Mouse (Mus musculus) CH12.LX (cell line): ENCODE data around the gene Syt2. TPM values are rescaled to one million over a fixed set of nuclear protein-coding genes. Genes with fewer than 3 reads are reported as not detected.

ENCODE experiments used
- DNase-seq: peaks from one replicate; pipeline ENCODE4 v3.0.0-alpha.2; 2013; ENCODE audit errors: extremely low read depth
- H3K27ac ChIP-seq: 2 replicates; pipeline ENCODE4 v1.5.1; 2012; ENCODE audit warnings: low read depth, mild to moderate bottlenecking, control low read depth, moderate library complexity; ENCODE audit not compliant: insufficient read depth
- H3K27me3 ChIP-seq: replicated peaks from 2 replicates; pipeline ENCODE3; 2012; ENCODE audit warnings: inconsistent platforms
- H3K36me3 ChIP-seq, 2 experiments: replicated peaks in 1 of 2; 2 replicates each; pipeline versions ENCODE3 to v1.6.1; 2012; ENCODE audit warnings: inconsistent platforms in 1 of 2, low read length in 1 of 2, mild to moderate bottlenecking in 1 of 2, mixed read lengths in 1 of 2, moderate library complexity in 1 of 2; ENCODE audit not compliant: control insufficient read depth in 1 of 2, insufficient read depth in 1 of 2
- H3K4me1 ChIP-seq, 2 experiments: 2 replicates each; pipeline ENCODE4 v1.6.1; 2012; ENCODE audit warnings: inconsistent platforms in 1 of 2, moderate library complexity in 1 of 2; ENCODE audit not compliant: insufficient read depth in 2 of 2, control insufficient read depth in 1 of 2
- H3K4me2 ChIP-seq: 2 replicates; pipeline ENCODE4 v1.6.1; 2012; ENCODE audit warnings: low read depth, mild to moderate bottlenecking, control low read depth; ENCODE audit not compliant: poor library complexity, insufficient read depth, severe bottlenecking
- H3K4me3 ChIP-seq, 3 experiments: fragments of 150-350 bp in 1 of 3; sonication (generic) in 1 of 3; replicated peaks in 1 of 3; 2 replicates each; pipeline versions ENCODE3 to v1.5.1; 2011 to 2012; ENCODE audit warnings: low read depth in 2 of 3, low read length in 2 of 3, mild to moderate bottlenecking in 2 of 3, moderate library complexity in 2 of 3, control low read depth in 1 of 3, improper control_type of control experiment in 1 of 3, inconsistent platforms in 1 of 3, mixed read lengths in 1 of 3; ENCODE audit not compliant: poor library complexity in 1 of 3
- H3K79me2 ChIP-seq: replicated peaks from 2 replicates; pipeline ENCODE4 v1.6.1; 2012; ENCODE audit warnings: mild to moderate bottlenecking, moderate library complexity; ENCODE audit not compliant: control insufficient read depth, poor library complexity, insufficient read depth, severe bottlenecking; ENCODE audit errors: extremely low read depth
- H3K9ac ChIP-seq: 2 replicates; pipeline ENCODE4 v1.6.1; 2012; ENCODE audit warnings: low read depth, mild to moderate bottlenecking, control low read depth, moderate library complexity; ENCODE audit not compliant: insufficient read depth
- H3K9me3 ChIP-seq: replicated peaks from 2 replicates; pipeline ENCODE3; 2012; ENCODE audit warnings: low read length, inconsistent platforms, mixed read lengths
- BHLHE40 ChIP-seq: IDR thresholded peaks from 2 replicates; pipeline ENCODE4 v1.6.1; 2011; ENCODE audit warnings: mild to moderate bottlenecking, low read depth, low read length, improper control_type of control experiment
- CHD1 ChIP-seq: IDR thresholded peaks from 2 replicates; pipeline ENCODE4 v1.6.1; 2012; ENCODE audit warnings: low read depth, low read length, improper control_type of control experiment, inconsistent platforms
- CHD2 ChIP-seq: IDR thresholded peaks from 2 replicates; pipeline ENCODE4 v1.6.1; 2011; ENCODE audit warnings: low read length, improper control_type of control experiment
- CTCF ChIP-seq, 2 experiments: IDR thresholded peaks in 1 of 2; conservative IDR thresholded peaks in 1 of 2; 2 replicates each; pipeline ENCODE4 v1.5.1; 2011 to 2012; ENCODE audit warnings: low read depth in 2 of 2, low read length in 2 of 2, improper control_type of control experiment in 1 of 2, inconsistent platforms in 1 of 2, mild to moderate bottlenecking in 1 of 2, moderate library complexity in 1 of 2
- ELF1 ChIP-seq: IDR thresholded peaks from 2 replicates; pipeline ENCODE4 v1.6.1; 2014; ENCODE audit warnings: low read depth, mild to moderate bottlenecking, inconsistent platforms, low read length, improper control_type of control experiment
- ETS1 ChIP-seq: conservative IDR thresholded peaks from 2 replicates; pipeline ENCODE4 v1.6.1; 2012; ENCODE audit warnings: low read depth, mild to moderate bottlenecking, inconsistent platforms, low read length, improper control_type of control experiment, moderate library complexity
- JUN ChIP-seq: IDR thresholded peaks from 2 replicates; pipeline ENCODE4 v1.6.1; 2011; ENCODE audit warnings: low read depth, mild to moderate bottlenecking, low read length, improper control_type of control experiment, moderate library complexity; ENCODE audit not compliant: insufficient read depth
- KAT2A ChIP-seq: IDR thresholded peaks from 2 replicates; pipeline ENCODE4 v1.6.1; 2012; ENCODE audit warnings: low read length, improper control_type of control experiment, inconsistent platforms; ENCODE audit not compliant: insufficient replicate concordance
- MAX ChIP-seq: IDR thresholded peaks from 2 replicates; pipeline ENCODE4 v1.6.1; 2011; ENCODE audit warnings: low read length, improper control_type of control experiment
- MAZ ChIP-seq: IDR thresholded peaks from 2 replicates; pipeline ENCODE4 v1.6.1; 2012; ENCODE audit warnings: low read depth, mild to moderate bottlenecking, inconsistent platforms, low read length, improper control_type of control experiment, moderate library complexity
- MEF2A ChIP-seq: IDR thresholded peaks from 2 replicates; pipeline ENCODE4 v1.6.1; 2014; ENCODE audit warnings: low read depth, mild to moderate bottlenecking, inconsistent platforms, low read length, improper control_type of control experiment, borderline replicate concordance
- MXI1 ChIP-seq: IDR thresholded peaks from 2 replicates; pipeline ENCODE4 v1.6.1; 2011; ENCODE audit warnings: mild to moderate bottlenecking, low read depth, low read length, improper control_type of control experiment
- NELFE ChIP-seq: IDR thresholded peaks from 2 replicates; pipeline ENCODE4 v1.6.1; 2011; ENCODE audit warnings: low read depth, low read length, improper control_type of control experiment
- PAX5 ChIP-seq: IDR thresholded peaks from 2 replicates; pipeline ENCODE4 v1.6.1; 2012; ENCODE audit warnings: low read length, inconsistent platforms, mixed read lengths
- RAD21 ChIP-seq: IDR thresholded peaks from 2 replicates; pipeline ENCODE4 v1.6.1; 2011; ENCODE audit warnings: low read depth, mild to moderate bottlenecking, low read length, improper control_type of control experiment, moderate library complexity
- SIN3A ChIP-seq: IDR thresholded peaks from 2 replicates; pipeline ENCODE4 v1.6.1; 2012; ENCODE audit warnings: low read length, improper control_type of control experiment, inconsistent platforms
- SMC3 ChIP-seq: IDR thresholded peaks from 2 replicates; pipeline ENCODE4 v1.6.1; 2011; ENCODE audit warnings: low read depth, low read length, improper control_type of control experiment
- UBTF ChIP-seq: IDR thresholded peaks from 2 replicates; pipeline ENCODE4 v1.6.1; 2012; ENCODE audit warnings: low read depth, mild to moderate bottlenecking, inconsistent platforms, low read length, improper control_type of control experiment, moderate library complexity
- dilution Hi-C: fragments of 300-500 bp; cut with MboI; formaldehyde crosslinking; loops from 2 replicates; pipeline ENCODE4 v1.14.3; 2020; ENCODE audit warnings: low sequenced_read_pairs; ENCODE audit not compliant: extremely low pct_unique_long_range_greater_than_20kb, extremely low pct_ligation_motif_present
- in situ Hi-C: fragments of 300-500 bp; cut with MboI; formaldehyde crosslinking; loops from 3 replicates; pipeline ENCODE4 v1.14.3; 2019; ENCODE audit warnings: low sequenced_read_pairs, low pct_ligation_motif_present, low pct_unique_long_range_greater_than_20kb, mixed read lengths
- polyA plus RNA-seq: library from polyadenylated mRNA; unstranded; fragments of >175 nt; gene quantifications from 2 replicates; pipeline ENCODE4 v1.2.1, GENCODE M21; 2012; ENCODE audit warnings: low read depth; ENCODE audit not compliant: insufficient read length
- total RNA-seq, 2 experiments: library from RNA; depleted of rRNA; stranded (reverse); fragments of 300-350 nt in 1 of 2; fragments of >200 nt in 1 of 2; gene quantifications; 2 replicates each; pipeline ENCODE4 v1.2.3; 2012 to 2014

The Syt2 gene
- not detected in 2 replicates for total RNA-seq (2012; rRNA removed)
- not detected in 2 replicates for total RNA-seq (2014; rRNA removed)
- polyA plus RNA-seq, result not detected in 2 replicates

- Histone ChIP-seq H3K9ac (no peak within 1 kb of the TSS), H3K4me1 (no peaks in the 10 kb centered on the region), H3K4me2 (no peak within 1 kb of the TSS), H3K27me3 (peaks cover 90% of the 10 kb centered on the region), H3K36me3 (no peaks in the 10 kb centered on the region), H3K9me3 (no peaks in the 10 kb centered on the region), H3K4me3 (no peak within 1 kb of the TSS), H3K79me2 (no peaks in the 10 kb centered on the region)
- dilution Hi-C loops, result no loop called here
- in situ Hi-C loops, result no loop called here
- DNase-seq, result no peak
- TF ChIP-seq KAT2A (no peak), CHD1 (no peak), CHD2 (no peak), MAX (no peak), MAZ (no peak), PAX5 (no peak), UBTF (no peak), ETS1 (no peak), SIN3A (no peak), MXI1 (no peak), ELF1 (no peak)
- TF ChIP-seq, all 38 proteins: peak for 0
- H3K27ac ChIP-seq, result no peak within 1 kb of the TSS
Measured at GRCm38 (mm10) chr1:134646261-134646962, at the start of gene Syt2. Syt2 (plus strand) TSS chr1:134646677.

- in situ Hi-C loops, result no loop called here
- Histone ChIP-seq H3K9me3 (no peaks in the 10 kb centered on the region), H3K79me2 (no peaks in the 10 kb centered on the region), H3K27ac (no peak overlapping the region), H3K4me1 (no peaks in the 10 kb centered on the region), H3K9ac (no peak overlapping the region), H3K36me3 (peaks cover 39 to 47% of the 10 kb centered on the region in 2 experiments), H3K4me3 (no peak overlapping the region), H3K27me3 (no peaks in the 10 kb centered on the region), H3K4me2 (no peak overlapping the region)
- TF ChIP-seq UBTF (no peak), BHLHE40 (no peak), CTCF (conservative IDR thresholded peaks at IDR 0.05 in 1 of 2, IDR thresholded peaks at IDR 0.05 in 1 of 2; ENCODE audit: low read depth in 2 of 2, low read length in 2 of 2) (no peak), RAD21 (no peak), MAZ (no peak), SMC3 (no peak), NELFE (no peak), CHD2 (no peak), ETS1 (no peak), MEF2A (no peak), CHD1 (no peak), MXI1 (no peak), SIN3A (no peak), JUN (no peak)
- dilution Hi-C loops, result no loop called here
- DNase-seq, result no peak
Measured at GRCm38 (mm10) chr1:134597339-134598054, 49.0 kb upstream of the Syt2 start.
